Mouse (Mus musculus): Measurements from ENCODE around the gene Grm5.

DNA sequence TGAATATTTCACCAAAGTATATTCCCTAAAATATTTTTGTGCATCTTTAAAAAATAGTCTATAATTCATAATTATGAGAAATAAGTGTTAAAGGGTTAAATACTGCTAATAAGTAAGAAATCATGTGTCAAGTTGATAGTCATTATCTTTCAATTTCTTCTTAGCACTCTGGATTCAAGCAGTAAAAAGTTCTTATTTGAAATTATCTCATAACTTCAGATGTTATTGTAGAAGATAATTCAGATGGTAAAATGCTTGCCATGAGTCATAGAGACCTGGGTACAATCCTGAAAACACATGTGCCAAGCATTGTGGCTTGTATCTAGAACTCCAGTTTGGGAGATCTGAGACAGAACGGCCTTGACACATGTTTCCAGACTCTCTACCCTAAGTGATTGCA is 254.6 kb downstream of the Grm5 start:
- TF ChIP-seq CTCF (IDR thresholded peaks at IDR 0.05; ENCODE audit: extremely low read depth, insufficient read length, insufficient replicate concordance, low read depth, low read length) (no peak), POLR2A (IDR thresholded peaks at IDR 0.05; ENCODE audit: low read depth, low read length) (no peak)
